Mouse (Mus musculus) heart, postnatal 25 days (tissue): ENCODE measurements around the gene Zfp318. TPM values are rescaled to one million over a fixed set of nuclear protein-coding genes. Genes with fewer than 3 reads are reported as not detected.

Source experiments
- DNase-seq: peaks from one replicate; pipeline ENCODE4 v3.0.0; 2022; ENCODE audit warnings: low spot score
- intact Hi-C: fragments of 180-260 bp; cut with DNase I; formaldehyde crosslinking; loops from one replicate; pipeline ENCODE4 v1.15.1; 2025
- total RNA-seq, 2 experiments: library from RNA; stranded (reverse); gene quantifications; 2 replicates each; pipeline ENCODE4 v1.2.3; 2021

The Zfp318 gene
- total RNA-seq, 2 experiments from 2014 or later = 16.5 to 18.8 TPM

- no peak for DNase-seq
Measured at GRCm38 (mm10) chr17:46444839-46445579, 61.5 kb downstream of the Zfp318 start.

DNA sequence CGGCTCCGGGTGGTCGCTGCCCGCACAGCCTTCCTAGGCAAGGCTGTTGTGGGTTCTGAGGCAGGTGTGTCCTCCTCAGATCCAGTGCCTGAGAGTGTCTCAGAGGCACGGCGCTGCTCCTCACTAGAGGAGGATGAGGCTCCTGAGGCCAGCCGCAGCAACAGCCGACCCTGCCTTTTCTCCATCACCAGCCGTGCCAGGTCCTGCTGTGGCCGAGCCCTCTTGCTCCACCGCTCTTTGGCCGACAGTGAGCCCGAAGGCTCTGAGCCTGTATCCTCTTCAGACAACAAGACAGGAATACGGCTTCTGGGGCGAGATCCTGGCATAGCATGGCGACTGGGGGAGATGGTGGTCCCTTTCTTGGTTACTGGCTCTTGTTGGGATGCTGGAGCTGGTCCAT lies 62.7 kb downstream of the Zfp318 start:
- intact Hi-C loops = no loop called here
- no peak for DNase-seq

More at GRCm38 (mm10) chr17:46444839-46445579, 61.5 kb downstream of the Zfp318 start:
- intact Hi-C loops = no loop called here

- no peak for DNase-seq
- intact Hi-C loops = no loop called here
Measured at GRCm38 (mm10) chr17:46452683-46453082, 69.2 kb downstream of the Zfp318 start.

GRCm38 (mm10) chr17:46453302-46453948 lies 69.9 kb downstream of the Zfp318 start:
- DNase-seq = no peak
- intact Hi-C loops = no loop called here

- no peak for DNase-seq
- intact Hi-C loops = no loop called here
Measured at GRCm38 (mm10) chr17:46453970-46454411, 70.5 kb downstream of the Zfp318 start.

DNA sequence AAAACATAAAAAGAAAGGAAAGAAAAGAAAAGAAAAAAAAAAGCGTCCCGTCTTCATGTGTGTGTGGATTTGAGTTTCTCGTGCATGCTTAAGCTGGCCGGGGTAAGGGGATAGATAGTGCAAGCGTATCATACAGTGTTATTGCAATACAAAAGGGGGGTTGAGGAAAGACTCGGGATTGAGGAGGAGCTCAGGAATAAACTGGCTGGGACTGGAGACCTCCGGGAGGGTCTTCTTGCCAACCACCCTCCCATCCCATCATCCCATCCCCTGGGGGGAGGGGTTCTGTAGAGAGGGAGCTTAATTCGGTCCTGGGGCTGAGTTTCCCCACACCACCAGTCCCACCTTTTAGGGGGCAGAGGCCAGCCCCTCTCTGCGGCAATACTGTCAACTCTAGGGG lies 71.0 kb downstream of the Zfp318 start:
- intact Hi-C loops = no loop called here
- DNase-seq = no peak

GRCm38 (mm10) chr17:46455110-46455691 lies 71.7 kb downstream of the Zfp318 start:
- no peak for DNase-seq
- intact Hi-C loops = no loop called here

GRCm38 (mm10) chr17:46457791-46458190 lies 74.3 kb downstream of the Zfp318 start:
- no peak for DNase-seq
- intact Hi-C loops = no loop called here

DNA sequence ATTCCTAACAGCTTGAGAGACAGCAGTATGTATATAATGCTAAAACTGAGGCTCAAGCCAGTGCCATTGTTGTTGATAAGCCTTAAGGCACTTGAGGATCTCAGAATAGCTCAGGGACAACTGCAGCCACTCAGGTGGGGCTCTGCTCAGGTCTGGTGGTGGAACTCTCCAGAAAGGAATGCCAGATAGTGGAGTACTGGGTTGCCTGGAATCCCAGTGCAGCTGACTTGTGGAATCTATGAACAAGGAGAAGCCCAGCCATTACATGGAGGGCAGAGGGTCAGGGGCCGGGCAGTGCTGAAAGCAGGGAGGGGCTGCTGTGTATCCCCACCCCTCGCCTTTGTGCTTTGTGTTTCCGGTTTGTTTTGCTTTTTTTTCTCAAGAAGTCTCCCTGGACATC lies 74.9 kb downstream of the Zfp318 start:
- no peak for DNase-seq
- intact Hi-C loops = no loop called here

- intact Hi-C loops = no loop called here
- DNase-seq = no peak
Measured at GRCm38 (mm10) chr17:46460673-46461072, 77.1 kb downstream of the Zfp318 start.

GRCm38 (mm10) chr17:46461347-46461746 lies 77.8 kb downstream of the Zfp318 start:
- intact Hi-C loops = no loop called here
- DNase-seq = no peak

DNA sequence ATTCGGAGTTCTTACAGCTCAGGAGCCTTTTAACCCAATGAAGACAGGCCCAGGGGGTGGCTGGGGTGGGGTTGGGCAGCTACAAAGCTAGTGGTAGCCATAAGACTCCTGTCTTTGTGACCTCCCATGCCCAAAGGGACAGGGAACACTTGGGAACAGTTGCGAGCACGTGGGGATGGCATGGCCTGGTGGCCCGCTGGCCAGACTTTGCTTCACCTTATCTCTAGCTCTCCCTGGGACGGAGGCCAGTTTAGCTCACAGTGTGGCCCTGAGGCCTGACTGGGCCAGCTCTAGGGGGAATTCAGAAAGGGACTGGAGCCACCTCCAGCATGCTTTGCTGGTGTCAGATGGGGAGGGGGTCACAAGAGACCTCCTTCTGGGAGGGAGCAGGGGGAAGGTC lies 78.7 kb downstream of the Zfp318 start:
- intact Hi-C loops = no loop called here
- peak; percentile 12 for DNase-seq

GRCm38 (mm10) chr17:46467830-46468229 lies 84.3 kb downstream of the Zfp318 start:
- intact Hi-C loops = no loop called here
- DNase-seq = no peak

Other genes starting within 250 kb of the Zfp318 start
- 1 to 10 TPM; 1.1 to 1.2 TPM for gene Rsph9, start 239.5 kb upstream of the Zfp318 start, total RNA-seq
- gene Mad2l1bp, start 230.2 kb upstream of the Zfp318 start, total RNA-seq = 10 to 100 TPM; 17.2 to 22.4 TPM
- 10 to 100 TPM; 67.5 to 70.6 TPM for gene Gtpbp2, start 222.7 kb upstream of the Zfp318 start, total RNA-seq
- 1 to 10 TPM; 8.6 to 9.4 TPM for gene Polh, start 181.1 kb upstream of the Zfp318 start, total RNA-seq
- gene Xpo5, start 180.9 kb upstream of the Zfp318 start, total RNA-seq = 10 to 100 TPM; 19.6 to 21.3 TPM
- 10 to 100 TPM; 20.9 to 26.1 TPM for gene Polr1c, start 135.7 kb upstream of the Zfp318 start, total RNA-seq
- gene Yipf3, start 135.7 kb upstream of the Zfp318 start, total RNA-seq = 10 to 100 TPM; 81.8 to 82.6 TPM
- under 1 TPM; 0.20 to 0.26 TPM for gene Lrrc73, start 130.2 kb upstream of the Zfp318 start, total RNA-seq
- 10 to 100 TPM; 37.1 to 40.5 TPM for gene Tjap1, start 100.7 kb upstream of the Zfp318 start, total RNA-seq
- gene Dlk2, start 86.3 kb upstream of the Zfp318 start, total RNA-seq = under 1 TPM; 0.39 to 0.49 TPM
- gene Abcc10, start 55.4 kb upstream of the Zfp318 start, total RNA-seq = 1 to 10 TPM; 4.2 to 4.6 TPM
- under 1 TPM in 1 of 2 experiments, not detected in 1; 0.62 TPM for gene Crip3, start 45.2 kb downstream of the Zfp318 start, total RNA-seq
- gene Slc22a7, start 54.7 kb downstream of the Zfp318 start, total RNA-seq = not detected
- gene Ttbk1, start 103.9 kb downstream of the Zfp318 start, total RNA-seq = under 1 TPM; 0.20 to 0.34 TPM
- gene Dnph1, start 113.0 kb downstream of the Zfp318 start, total RNA-seq = 1 to 10 TPM; 1.1 to 2.4 TPM
- 10 to 100 TPM; 19.4 to 19.5 TPM for gene Cul9, start 162.7 kb downstream of the Zfp318 start, total RNA-seq
- 10 to 100 TPM; 98.7 to 99.3 TPM for gene Srf, start 172.4 kb downstream of the Zfp318 start, total RNA-seq
- gene Ptk7, start 245.8 kb downstream of the Zfp318 start, total RNA-seq = 1 to 10 TPM; 3.3 to 4.1 TPM